Mouse (Mus musculus) urinary bladder, adult 2 months (tissue): ENCODE data around the gene Rpl15. TPM values are rescaled to one million over a fixed set of nuclear protein-coding genes. Genes with fewer than 3 reads are reported as not detected.
"Not testable (repeated sequence)": the region's sequence is repeated elsewhere in the genome, so short reads cannot be mapped to it uniquely, and the experiment has no call there.

Experiments used
- DNase-seq: peaks from one replicate; pipeline ENCODE4 v3.0.0; 2022; ENCODE audit warnings: low spot score
- polyA plus RNA-seq: library from polyadenylated mRNA; depleted of rRNA; stranded (reverse); fragments of >200 nt; gene quantifications from 2 replicates; pipeline ENCODE4 v1.2.3, GENCODE M21; 2012; rRNA removed

The Rpl15 gene
- polyA plus RNA-seq, 1 experiment: 767 TPM

DNA sequence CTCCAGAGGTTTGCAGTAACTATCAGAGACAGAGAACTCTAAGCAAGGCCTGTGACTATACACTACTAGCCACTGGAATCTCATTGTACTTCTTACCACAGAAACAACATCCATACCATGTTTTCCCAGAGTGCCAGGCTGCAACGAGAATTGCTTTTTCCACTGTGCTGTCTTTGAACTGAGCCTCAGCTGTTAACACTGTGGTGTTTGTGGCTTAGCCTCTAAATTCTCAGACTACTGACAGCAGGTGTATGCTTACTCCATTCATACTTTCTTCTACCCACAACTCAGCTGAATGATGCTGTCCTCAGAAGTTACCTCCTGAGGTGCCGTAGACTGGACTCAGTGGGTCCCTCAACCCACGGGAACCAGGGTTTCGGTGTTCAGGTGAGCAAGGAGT is 29.4 kb downstream of the Rpl15 start:
- DNase-seq: no peak

DNA sequence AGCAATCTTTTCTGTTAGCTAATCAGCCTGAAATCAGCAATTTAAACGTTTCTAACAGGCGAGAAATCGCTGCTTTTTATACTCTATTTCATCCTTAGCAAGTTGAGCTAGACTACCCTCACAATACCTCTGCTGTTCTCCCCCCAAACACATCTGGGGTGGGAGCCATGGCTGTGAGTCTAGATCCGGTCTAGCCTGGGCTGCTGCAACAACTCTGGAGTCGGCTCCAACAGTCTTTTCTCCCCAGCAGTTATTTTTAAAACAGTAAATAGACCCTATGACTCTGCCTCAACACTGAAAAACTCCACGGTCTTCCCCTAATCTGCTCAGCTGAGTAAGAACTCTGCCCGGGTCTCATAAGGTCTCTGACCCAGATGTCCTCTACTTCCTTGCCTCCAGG is 31.1 kb downstream of the Rpl15 start:
- DNase-seq: no peak

DNA sequence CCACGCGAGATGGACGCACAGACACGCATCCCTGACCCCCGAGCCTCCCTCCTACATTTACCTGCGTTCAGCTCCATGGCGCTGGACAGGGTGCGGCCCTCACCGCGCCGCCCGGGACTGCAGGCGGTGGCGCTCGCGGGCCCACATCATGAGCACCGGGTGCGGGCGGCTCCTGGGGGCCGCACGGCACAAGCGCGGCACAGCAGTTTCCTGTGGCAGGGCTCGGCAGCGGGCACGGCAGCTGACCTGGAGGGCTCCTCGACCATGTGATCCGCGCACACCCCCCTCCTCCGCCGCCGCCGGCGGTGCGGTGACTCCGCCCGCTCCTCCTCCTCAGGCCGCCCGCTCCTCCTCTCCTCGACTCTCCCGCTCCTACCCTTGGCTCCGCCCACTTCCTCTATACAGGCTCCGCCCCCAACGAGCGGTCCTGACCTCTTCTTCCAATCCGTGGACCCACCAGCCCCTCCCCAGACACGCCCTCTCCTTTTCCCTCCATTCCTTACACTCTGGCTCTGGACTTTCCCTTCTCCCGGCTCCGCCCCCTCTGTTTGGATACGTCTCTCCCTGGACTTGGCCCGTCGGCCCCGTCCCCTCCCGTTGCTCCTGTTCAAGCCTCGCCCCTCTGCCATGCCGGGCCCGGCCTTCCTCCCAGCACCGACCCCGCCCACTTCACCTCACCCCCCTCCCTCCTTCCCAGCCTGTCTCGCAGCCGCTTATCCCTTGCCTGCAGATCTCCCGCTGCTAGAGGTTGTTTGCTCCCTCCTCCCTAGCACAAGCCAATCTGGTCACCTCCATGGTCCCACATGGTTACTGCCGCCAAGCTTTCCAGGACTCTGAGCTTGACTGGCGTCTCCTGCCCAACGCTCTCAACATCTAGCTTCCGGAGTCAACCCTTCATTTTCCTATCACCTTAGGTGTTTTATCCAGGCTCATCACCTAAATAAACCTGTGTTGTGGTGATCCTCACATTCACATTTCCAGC is 32.1 kb downstream of the Rpl15 start, which contains the start of gene Nr1d2:
Gene Nr1d2 (minus strand): TSS at position 378 of the 982 bp plus-strand sequence.
- DNase-seq: peak; percentile 93

DNA sequence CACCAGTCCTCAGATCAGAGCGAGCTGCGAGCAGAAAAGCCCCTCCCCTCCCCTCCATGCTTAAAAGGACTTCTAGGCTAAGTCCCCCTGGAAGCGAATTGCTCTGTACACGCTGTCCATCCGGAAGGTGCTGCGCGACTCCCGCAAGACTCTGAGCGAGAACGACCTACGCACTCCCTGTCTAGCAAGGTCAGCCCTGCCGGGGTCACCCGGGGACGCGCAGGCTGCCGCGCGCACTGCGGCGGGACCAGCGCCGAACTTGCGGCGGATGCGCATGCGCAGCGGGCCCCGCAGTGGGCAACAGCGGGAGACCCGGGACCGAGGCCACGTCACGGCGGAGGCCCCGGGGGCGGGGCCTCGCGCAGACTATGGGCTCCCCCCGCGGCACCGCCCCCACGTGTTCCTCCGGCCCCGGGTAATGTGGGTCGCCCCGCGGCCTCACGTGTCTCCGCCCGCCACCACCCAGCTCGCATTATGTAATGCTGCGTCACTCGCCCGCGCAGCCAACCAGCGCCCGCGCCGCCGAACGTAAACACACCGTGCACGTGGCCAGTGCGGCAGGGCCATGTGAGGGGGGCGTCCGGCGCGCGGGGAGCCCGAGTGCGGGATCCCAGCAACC is 33.0 kb downstream of the Rpl15 start:
- DNase-seq: peak; percentile 99

DNA sequence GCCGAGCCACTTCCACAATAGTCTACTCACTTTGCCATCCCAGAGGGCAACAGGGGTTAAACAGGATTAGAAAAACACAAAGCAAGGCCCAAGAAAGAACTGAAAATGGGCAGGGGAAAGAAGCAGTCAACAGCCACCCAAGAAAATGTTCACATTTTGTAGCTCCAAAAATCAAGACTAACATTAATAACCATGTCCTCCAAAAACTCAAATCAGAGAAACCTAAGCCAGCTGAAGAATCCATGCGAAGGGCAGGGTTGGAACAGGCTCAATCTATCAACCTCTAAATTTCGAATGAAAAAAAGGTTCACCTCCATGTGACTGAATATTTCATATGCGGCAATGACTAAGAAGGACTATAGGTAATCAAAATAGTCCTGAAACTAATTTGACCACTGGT is 33.8 kb downstream of the Rpl15 start:
- DNase-seq: no peak

DNA sequence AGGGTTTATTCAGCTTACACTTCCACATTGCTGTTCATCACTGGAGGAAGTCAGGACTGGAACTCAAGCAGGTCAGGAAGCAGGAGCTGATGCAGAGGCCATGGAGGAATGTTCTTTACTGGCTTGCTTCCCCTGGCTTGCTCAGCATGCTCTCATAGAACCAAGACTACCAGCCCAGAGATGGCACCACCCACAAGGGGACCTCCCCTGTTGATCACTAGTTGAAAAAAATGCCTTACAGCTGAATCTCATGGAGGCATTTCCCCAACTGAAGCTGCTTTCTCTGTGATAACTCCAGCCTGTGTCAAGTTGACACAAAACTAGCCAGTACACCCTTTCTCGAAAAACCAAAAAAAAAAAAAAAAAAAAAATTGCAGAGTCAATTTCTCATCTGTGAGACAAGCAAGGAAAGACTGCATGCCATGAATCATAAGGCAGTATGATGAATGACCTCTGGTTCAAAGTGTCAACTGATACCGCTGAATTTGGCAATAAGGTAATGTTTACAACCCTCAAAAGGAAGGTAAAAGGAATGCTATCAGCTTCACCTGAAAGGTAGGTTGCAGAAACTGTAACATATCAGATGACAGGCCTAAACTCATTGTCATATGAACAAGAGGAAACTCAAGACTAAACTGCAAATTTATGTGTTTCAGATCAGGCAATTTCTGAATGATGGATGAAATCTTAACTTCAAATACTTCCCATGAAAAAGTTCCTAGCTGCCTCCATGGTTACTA is 34.5 kb downstream of the Rpl15 start:
- DNase-seq: not testable (repeated sequence)

DNA sequence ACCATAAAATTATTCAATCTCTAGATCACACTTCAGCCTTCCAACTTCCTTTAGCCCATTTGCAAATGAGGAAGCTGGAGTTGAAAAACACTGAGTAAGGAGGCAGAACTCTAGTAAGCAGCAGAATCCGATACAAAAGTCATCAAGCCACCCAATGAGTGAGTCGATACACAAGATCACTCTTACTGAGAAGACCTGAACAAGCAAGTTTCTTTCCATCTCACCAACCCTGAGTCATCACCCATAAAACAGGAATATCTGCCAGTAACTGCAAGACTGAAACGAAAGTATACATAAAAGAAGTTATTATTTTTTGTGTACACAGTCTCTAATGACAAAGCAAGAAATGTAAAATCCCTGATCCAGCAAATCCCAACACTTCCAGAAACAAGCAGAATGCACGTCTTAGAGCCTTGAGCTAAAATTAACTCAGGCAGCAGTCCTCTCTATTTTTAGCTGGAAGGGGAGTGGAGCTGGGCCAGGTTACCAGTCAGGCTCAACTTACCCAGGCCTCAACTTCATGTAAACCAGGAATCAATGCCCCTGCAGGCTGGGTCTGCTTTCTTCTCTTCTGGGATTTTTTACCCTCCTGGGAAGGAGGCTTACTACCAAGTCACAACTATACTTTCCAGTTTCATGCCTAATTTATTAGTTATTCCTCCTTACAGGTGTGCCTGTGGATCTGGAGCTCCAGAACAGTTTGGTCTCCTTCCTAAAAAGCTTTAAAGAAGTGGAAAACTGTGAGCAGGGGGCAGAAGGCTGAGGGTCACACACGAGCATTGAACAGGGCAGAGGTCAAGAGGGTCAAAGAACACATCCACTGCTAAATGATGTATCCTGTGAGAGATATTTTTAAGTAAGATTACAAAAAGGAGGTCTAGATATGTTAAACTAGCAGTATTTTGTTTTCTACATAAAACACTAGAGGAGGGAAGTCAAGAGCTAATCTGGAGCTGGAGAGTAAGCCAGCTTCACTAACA is 36.9 kb downstream of the Rpl15 start:
- DNase-seq: no peak

DNA sequence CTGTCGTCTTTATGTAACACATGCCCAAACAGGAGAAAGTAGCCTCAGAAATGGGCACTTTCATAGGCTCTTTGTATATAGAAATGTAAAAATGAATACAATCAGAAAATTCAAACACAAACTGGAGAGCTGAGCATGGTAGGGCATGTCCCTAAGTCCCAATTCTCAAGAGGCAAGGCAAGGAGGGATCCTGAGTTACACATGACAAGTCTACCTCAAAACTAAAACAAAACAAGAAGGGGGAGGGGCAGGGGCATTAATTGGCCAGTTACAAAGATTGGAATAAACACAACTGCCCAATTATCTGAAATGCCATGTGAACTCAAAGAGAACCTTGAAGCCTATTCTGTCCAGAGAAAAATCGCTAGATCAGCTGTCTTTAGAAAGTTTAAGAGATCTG is 38.1 kb downstream of the Rpl15 start:
- no peak for DNase-seq

DNA sequence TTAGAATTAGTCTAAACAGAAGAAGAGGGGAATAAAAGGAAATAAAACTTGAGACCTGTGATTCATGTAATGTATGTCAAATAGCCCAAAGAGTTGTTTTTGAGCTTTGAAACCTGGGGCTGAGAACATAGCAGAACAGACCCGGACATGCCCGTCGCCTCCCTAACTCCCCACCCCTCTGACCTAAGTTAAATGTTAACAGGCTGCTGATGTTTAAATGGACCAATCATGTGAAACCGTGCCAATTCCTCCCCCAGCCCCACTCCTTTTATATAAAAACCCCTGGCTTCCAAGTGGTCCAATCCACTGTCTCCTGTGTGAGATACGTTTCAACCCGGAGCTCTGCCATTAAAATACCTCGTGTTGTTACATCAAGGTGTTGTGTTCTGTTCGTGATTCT is 39.3 kb downstream of the Rpl15 start:
- not testable (repeated sequence) for DNase-seq

DNA sequence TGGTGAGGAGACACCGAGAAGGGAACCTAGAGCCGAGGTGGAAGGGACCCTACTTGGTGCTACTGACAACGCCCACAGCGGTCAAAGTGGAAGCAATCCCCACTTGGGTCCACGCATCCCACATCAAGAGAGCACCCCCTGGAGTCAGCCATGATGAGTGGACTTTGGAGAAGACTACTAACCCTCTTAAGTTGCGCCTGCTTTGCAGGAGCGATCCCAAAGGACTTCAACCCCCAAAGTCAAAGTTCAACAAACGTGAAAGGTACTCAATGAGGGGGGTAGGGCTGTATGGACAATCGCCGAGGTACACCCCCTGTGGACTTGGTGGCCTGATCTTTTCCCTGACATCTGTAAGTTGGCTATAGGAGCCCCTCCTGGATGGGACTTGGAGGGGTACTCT is 41.4 kb downstream of the Rpl15 start:
- not testable (repeated sequence) for DNase-seq

DNA sequence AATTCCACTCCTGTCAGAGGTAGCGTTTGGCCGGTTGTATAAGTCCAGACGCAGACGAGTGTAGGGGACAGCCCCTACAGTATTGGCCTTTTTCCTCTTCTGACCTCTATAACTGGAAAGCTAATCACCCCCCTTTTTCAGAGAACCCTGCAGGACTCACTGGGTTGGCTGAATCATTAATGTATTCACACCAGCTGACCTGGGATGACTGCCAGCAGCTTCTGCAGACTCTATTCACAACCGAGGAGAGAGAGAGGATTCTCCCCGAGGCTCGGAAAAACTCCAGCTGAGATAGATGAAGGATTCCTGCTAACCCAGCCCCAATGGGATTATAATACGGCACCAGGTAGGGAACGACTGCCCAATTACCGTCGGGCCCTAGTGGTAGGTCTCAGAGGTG is 45.0 kb downstream of the Rpl15 start:
- not testable (repeated sequence) for DNase-seq

DNA sequence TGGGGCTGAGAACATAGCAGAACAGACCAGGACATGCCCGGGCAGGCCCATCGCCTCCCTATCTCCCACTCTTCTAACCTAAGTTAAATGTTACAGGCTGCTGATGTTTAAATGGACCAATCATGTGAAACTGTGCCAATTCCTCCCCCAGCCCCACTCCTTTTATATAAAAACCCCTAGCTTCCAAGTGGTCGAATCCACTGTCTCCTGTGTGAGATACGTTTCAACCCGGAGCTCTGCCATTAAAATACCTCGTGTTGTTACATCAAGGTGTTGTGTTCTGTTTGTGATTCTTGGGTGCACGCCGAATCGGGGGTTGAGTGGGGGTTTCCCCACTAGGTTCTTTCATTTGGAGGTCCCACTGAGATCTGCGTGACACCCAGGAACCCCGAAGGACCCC is 45.8 kb downstream of the Rpl15 start:
- DNase-seq: not testable (repeated sequence)

DNA sequence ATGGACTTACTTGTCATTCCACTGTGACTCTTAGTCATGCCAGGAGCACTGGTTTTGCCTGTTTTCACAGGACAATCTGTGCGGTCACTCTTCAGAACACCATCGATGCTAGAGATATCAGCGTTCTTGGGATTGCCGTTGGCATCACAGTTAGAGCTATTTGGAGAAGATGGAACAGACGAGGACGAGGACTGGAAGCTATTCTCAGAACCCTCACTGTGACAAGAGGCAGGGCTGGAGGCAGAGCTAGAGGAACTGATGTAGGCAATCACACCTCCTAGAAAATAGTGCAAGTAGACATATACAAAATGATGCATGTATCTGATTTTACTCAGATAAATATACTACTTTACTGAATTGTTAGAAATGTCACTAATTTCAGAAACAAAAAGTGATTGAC is 49.2 kb downstream of the Rpl15 start:
- DNase-seq: no peak

Other genes with a start within 250 kb of the Rpl15 start
- gene Nr1d2, start 32.3 kb downstream of the Rpl15 start, polyA plus RNA-seq: 58.3 and 77.6 TPM in 2 replicates
- gene Nkiras1, start 255 bp downstream of the Rpl15 start, polyA plus RNA-seq: 29.8 and 35.2 TPM in 2 replicates
- gene Ube2e1, start 60.5 kb upstream of the Rpl15 start, polyA plus RNA-seq: 73.6 and 90.5 TPM in 2 replicates